Mouse (Mus musculus): ENCODE results near the gene Sostdc1.

Sostdc1 gene

DNA sequence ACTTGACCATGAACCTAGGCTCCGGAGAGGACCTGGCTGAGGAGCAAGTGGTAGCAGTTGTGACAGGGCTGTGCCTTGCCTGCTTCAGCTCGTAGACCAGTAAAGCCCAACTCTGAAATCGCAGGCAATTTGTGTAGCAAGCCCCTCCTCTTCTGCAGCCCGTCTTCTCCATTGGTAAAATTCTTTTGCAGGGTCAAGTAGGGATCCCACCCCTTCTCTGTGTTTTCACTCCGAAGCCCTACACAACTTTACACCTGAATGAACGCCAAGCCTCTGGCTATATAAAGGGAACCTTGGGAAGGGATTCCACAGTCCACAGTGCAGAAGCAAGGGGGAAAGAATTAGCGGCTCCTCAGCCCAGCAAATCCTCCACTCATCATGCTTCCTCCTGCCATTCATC, at the start of gene Sostdc1:
Gene Sostdc1 (plus strand): TSS at position 224 of the 400 bp plus-strand sequence.
- DNase-seq (ENCODE audit: extremely low spot score), result peak; percentile 29

DNA sequence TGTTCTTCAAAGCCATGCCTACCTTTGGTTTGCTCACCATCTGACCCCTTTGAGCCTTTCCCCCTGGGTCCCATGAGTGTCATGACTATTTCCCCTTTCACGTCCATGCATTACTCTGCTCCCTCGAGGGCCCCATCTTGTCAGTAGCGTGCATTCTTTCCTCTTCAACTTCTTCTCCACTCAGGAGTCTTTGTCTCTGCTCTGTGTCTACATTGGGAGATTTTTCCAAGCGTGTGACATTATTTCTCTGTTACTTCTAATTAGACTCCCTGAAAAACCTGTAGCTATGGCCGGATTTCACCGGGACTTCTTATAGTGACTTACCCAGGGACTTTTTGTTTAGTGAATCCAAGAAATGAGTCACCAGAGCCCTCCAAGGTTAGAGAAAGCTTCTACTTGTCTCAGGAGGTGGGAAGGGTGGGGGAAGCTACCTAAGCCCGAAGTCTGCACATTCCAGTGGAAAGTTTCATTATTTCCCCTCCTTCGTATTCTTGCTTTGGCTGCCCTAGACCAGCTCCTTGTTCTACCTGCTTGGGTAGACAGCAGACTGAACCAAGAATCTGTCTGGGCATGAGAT, 46.2 kb upstream of the Sostdc1 start:
- no peak for DNase-seq (ENCODE audit: extremely low spot score)

GRCm38 (mm10) chr12:36274823-36275222, 39.1 kb upstream of the Sostdc1 start:
- no peak for DNase-seq (ENCODE audit: extremely low spot score)

DNA sequence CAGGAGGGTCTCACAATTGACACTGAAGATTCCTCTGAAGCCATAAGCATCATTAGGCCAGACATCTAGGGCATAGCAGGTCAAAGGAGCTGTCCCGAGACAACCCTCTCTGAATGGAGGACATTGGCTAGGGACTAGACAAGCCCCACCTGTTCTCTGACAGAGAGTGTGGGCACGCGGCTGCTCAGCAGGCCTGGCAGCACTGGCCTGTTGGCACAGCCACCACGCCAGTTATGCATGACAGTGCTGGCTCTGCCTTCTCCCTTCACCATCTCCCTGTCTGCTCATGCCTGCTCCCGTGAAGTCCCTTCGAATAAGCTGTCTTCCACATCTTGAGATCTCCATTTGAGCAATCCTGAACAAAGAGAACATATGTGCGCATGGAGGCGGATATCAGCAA, 24.3 kb upstream of the Sostdc1 start:
- DNase-seq (ENCODE audit: extremely low spot score), result no peak

- no peak for DNase-seq (ENCODE audit: extremely low spot score)
Observed at GRCm38 (mm10) chr12:36290465-36290864, 23.5 kb upstream of the Sostdc1 start.

DNA sequence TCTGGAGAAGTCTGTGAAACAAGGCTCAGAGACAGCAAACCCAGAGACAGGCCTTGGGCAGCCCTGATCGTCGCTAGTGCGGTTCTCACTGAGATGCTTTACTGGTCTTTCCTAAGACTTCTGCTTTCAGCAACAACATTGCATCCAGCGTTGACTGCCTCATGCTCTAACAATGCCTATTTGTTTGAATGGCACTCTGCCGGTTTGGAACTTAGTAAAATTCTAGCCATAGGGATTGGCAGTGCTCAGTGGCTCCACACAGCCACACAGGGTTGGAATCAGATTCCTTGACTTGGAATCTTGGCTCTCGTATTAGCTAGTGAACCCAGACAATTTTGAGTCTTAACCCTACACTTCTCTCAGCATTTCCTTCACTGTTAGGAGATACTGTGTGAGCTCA, 22.6 kb upstream of the Sostdc1 start:
- no peak for DNase-seq (ENCODE audit: extremely low spot score)

DNA sequence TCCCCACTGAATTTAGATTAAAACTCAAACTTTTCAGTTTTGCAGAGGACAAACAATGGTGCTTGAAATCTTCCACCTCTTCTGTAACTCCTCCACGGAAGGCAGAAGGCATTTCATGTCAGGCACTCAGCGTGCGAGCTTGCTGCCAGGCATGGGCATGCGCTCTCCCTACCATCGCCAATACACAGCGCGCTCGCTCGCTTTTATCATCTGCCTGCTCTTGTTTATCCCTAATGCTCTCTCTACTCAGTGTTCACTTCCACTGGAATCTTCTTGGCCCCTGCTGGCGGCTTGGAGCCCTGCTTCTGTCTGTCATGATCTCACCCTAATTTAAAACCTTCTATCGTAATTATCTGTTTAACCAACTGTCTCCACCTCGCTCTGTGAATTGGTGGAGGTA, 11.6 kb upstream of the Sostdc1 start:
- DNase-seq (ENCODE audit: extremely low spot score), result no peak

GRCm38 (mm10) chr12:36302905-36303642, 10.9 kb upstream of the Sostdc1 start:
- no peak for DNase-seq (ENCODE audit: extremely low spot score)

- DNase-seq (ENCODE audit: extremely low spot score), result no peak
Observed at GRCm38 (mm10) chr12:36308737-36309420, 5.1 kb upstream of the Sostdc1 start.

DNA sequence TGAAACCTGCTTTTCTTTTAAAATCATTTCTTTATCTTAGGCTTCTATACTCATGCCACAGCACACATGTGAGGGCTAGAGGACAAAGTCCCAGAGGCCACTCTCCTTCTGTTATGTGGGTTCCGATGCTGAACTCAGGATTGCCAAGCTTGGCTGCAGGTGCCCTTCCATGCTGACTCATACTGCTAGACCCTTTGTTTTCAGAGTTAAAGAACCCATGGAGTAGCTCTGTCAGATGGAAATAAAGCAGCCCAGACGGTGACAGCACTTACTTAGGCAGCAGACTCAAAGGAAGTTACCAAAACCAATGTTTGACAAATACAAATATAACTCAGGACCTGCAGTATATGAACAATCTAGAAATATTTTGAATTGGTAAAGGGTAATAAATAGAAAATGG, 924 bp upstream of the Sostdc1 start:
- no peak for DNase-seq (ENCODE audit: extremely low spot score)

DNA sequence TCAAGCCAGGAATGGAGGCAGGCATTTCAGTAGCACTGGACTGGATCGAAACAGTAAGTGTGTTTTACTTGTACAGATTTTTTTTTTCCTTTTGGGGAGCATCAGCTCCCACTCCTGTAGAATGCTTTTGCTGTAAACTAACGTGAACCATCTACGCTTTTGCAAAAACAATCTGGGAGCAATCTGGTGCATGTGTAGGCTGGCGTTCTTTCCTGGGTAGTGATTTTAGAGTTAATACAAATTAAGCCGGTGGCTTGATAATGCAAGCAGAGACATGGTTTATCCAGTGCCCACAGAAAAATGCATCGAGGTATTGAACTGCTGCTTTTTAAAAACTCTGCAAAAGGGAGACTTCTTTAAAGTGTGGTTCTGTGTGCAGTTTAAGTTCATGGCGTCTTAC, 507 bp downstream of the Sostdc1 start:
- no peak for DNase-seq (ENCODE audit: extremely low spot score)

- peak; percentile 8 for DNase-seq (ENCODE audit: extremely low spot score)
Observed at GRCm38 (mm10) chr12:36315527-36315926, 1.6 kb downstream of the Sostdc1 start.

GRCm38 (mm10) chr12:36316056-36316455, 2.1 kb downstream of the Sostdc1 start:
- no peak for DNase-seq (ENCODE audit: extremely low spot score)

DNA sequence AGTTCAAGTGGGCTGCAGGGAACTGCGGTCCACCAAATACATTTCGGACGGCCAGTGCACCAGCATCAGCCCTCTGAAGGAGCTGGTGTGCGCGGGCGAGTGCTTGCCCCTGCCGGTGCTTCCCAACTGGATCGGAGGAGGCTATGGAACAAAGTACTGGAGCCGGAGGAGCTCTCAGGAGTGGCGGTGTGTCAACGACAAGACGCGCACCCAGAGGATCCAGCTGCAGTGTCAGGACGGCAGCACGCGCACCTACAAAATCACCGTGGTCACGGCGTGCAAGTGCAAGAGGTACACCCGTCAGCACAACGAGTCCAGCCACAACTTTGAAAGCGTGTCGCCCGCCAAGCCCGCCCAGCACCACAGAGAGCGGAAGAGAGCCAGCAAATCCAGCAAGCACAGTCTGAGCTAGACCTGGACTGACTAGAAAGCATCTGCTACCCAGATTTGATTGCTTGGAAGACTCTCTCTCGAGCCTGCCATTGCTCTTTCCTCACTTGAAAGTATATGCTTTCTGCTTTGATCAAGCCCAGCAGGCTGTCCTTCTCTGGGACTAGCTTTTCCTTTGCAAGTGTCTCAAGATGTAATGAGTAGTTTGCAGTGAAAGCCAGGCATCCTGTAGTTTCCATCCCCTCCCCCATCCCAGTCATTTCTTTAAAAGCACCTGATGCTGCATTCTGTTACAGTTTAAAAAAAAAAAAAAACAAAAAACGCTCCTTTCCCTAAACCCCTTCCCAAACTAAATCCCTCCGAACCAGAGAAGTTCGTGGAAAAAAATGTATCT, 3.3 kb downstream of the Sostdc1 start:
- peak; percentile 69 for DNase-seq (ENCODE audit: extremely low spot score)

GRCm38 (mm10) chr12:36317820-36318135, 3.8 kb downstream of the Sostdc1 start:
- no peak for DNase-seq (ENCODE audit: extremely low spot score)

GRCm38 (mm10) chr12:36326101-36326521, 12.2 kb downstream of the Sostdc1 start:
- DNase-seq (ENCODE audit: extremely low spot score), result no peak

- DNase-seq (ENCODE audit: extremely low spot score), result no peak
Observed at GRCm38 (mm10) chr12:36332676-36333075, 18.7 kb downstream of the Sostdc1 start.

GRCm38 (mm10) chr12:36333837-36334281, 19.9 kb downstream of the Sostdc1 start:
- DNase-seq (ENCODE audit: extremely low spot score), result no peak

DNA sequence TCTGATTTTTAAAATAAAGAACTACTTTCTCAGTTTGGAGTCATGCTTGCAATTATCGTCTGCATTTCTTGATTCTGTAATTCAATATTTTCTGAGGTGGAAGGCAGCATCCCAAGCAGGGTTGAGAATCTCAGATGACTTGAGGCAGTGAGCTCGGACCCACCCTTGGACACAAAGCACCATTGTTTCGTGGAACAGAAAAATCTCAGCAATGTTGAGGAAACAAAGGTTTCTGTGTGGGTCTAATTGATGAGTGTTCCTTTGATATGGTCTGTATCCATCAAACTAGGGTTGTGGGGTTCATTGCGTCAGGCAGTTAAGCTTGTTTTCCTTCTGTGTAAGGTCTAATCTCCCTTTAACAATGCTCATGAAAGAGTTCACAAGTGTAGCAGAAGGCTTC, 30.2 kb downstream of the Sostdc1 start:
- DNase-seq (ENCODE audit: extremely low spot score), result peak; percentile 1

DNA sequence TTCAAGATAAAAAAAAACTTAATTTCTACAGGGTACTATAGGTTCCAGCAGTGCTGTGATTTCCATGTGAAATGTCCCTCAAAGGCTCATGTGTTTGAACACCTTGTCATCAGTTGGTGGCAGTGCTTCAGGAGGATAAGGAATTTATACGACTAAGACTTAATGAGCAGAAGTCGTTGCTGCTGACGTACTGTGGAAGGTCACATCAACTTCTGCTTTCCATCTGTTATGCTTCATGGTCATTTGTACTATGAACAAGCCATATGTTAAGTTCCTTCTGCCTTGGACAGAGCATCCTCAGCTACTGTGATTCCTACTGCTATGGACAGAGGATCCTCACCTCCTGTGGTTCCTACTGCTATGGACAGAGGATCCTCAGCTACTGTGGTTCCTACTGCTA, 46.1 kb downstream of the Sostdc1 start:
- no peak for DNase-seq (ENCODE audit: extremely low spot score)

GRCm38 (mm10) chr12:36360693-36361092, 46.8 kb downstream of the Sostdc1 start:
- no peak for DNase-seq (ENCODE audit: extremely low spot score)

DNA sequence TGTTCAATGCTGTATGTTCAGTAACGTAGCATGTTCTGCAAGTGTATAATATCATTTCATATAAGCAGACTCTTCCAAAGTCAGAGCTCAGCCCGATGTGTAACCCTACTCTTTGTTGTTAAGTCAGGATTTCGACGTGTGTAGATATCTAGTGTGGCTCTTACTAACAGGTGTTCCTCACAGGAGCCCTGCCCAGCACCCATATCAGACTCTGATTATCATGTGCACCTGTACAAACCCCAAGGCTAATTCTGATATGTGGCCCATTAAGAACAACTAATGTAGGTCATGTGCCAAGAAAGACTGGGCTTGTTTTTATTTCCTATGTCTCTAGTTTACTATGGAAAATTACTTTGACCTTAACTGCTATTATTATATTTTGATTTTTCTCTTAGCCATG, 50.1 kb downstream of the Sostdc1 start:
- DNase-seq (ENCODE audit: extremely low spot score), result no peak

All from embryo, embryonic 9.5 days (tissue).